Mouse (Mus musculus): ENCODE data around the gene Lrrc49.

- no peak for TF ChIP-seq CTCF (IDR thresholded peaks at IDR 0.05)
- no peak for TF ChIP-seq EP300 (IDR thresholded peaks at IDR 0.05)
These were observed 19.1 kb downstream of the Lrrc49 start for GRCm38 (mm10) chr9:60668886-60669285.

Measured in lung, postnatal 0 days (tissue).